Mouse (Mus musculus): Measurements from ENCODE around the gene Vmn2r15. TPM values are rescaled to one million over a fixed set of nuclear protein-coding genes. Genes with fewer than 3 reads are reported as not detected.

Gene Vmn2r15
- total RNA-seq (2023), result not detected

DNA sequence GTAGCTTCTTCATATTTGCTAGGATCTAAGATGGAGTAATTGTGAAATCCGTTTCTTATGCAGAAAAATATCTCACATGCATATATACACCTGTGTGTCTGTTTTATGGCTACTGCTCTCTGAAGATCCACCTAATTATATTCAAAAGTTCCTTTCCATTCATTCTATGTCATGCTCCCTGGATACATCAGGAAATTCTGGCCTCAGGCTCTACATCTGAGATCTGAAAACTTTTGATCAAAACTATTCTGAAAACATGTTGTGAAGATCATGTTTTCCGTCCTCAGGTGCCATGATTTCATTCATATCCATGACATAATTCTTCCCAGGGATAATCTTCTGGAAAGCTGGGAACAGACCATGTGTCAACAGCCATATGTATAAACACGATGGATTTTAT is at the start of gene Vmn2r15:
Gene Vmn2r15 (minus strand): TSS at position 101 of the 400 bp plus-strand sequence.

DNA sequence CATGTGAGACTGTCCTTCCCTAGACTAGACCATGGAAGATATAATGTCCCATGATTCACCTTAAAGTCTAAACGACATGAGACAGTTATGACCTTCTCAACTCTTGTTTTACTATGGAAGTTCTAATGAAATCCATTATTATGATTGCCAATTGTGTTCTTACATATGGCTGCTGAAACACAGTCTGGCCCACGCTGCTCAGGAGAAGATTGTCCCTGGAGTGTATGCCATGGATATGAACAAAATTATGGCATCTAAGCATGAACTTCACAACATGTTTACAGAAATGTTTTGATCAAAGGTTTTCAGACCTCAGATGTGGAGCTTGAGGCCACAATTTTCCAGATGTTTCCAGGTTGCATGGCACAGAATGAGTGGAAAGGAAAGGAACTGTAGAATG is 32.4 kb upstream of the Vmn2r15 start, which contains the start of gene Vmn2r16:
Gene Vmn2r16 (plus strand): TSS at position 301 of the 400 bp plus-strand sequence.

Other genes starting within 250 kb of the Vmn2r15 start
- not detected for gene Vmn2r11, start 238.1 kb downstream of the Vmn2r15 start, total RNA-seq (2023)
- gene Vmn2r12, start 199.7 kb downstream of the Vmn2r15 start, total RNA-seq (2023), result not detected
- gene Vmn2r13, start 105.4 kb downstream of the Vmn2r15 start, total RNA-seq (2023), result not detected
- not detected for gene Vmn2r14, start 72.9 kb downstream of the Vmn2r15 start, total RNA-seq (2023)
- gene Vmn2r16, start 32.5 kb upstream of the Vmn2r15 start, total RNA-seq (2023), result not detected
- gene Vmn2r17, start 122.0 kb upstream of the Vmn2r15 start, total RNA-seq (2023), result not detected